Mouse (Mus musculus) neural tube, embryonic 10.5 days (tissue): ENCODE data around the gene Ebf1.

Experiments used
- DNase-seq: peaks from one replicate; pipeline ENCODE4 v3.0.0-alpha.2; 2017; ENCODE audit warnings: low spot score; ENCODE audit errors: extremely low spot score

Ebf1 gene

DNA sequence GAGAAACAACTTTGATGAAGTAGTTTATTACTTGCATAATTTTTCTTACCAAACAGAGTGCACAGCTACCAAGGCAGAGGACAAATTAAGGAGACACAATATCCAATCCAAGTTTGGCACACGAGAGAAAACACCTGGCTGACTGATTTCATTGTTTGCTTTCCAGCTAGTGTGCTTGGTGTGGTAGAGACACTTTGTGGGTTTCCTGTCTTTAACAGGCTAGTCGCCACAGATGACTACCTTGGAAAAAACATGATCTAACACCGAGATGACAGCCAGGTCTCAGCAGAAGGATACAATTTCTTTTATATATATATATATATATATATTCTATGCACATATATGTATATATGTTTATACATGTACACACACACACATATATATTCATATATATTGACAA lies 332.0 kb downstream of the Ebf1 start:
- no peak for DNase-seq

DNA sequence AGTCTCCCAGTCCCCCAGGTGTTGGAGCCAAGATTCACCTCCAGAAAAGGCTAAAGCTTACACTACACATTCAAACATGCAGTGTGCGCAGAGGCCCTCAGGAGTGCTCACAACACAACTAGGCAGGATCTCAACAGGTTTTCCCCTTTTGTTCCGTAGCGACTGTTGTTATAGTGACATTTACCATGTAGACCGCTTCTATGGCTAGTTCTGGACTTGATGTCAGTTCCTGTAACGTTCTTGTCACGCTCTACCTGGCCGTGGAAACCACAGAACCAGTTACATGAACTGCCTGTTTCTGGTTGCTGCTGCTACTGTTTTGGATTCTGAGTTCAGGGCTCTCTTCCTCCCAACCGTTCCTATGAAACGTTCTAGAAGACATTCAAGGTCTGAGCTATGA lies 333.2 kb downstream of the Ebf1 start:
- no peak for DNase-seq

DNA sequence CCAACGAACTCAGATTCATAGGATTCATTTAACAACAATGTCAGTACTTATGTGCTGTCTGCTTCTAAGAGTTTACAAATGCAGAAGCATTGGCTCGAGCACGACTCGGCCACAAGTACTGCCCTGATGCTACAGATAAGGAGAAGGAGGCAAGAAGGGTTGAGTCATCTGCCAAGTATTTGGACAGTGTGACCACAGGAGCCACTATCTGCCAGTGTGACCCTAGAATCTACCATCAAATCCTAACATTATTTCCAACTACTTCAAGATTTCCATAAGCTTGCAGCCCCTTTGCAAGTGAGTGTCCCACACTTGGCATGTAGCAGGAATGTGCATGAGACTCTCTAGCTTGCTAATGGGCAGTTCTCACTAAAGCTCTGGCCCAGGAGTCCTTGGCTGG lies 334.4 kb downstream of the Ebf1 start:
- DNase-seq, result no peak

DNA sequence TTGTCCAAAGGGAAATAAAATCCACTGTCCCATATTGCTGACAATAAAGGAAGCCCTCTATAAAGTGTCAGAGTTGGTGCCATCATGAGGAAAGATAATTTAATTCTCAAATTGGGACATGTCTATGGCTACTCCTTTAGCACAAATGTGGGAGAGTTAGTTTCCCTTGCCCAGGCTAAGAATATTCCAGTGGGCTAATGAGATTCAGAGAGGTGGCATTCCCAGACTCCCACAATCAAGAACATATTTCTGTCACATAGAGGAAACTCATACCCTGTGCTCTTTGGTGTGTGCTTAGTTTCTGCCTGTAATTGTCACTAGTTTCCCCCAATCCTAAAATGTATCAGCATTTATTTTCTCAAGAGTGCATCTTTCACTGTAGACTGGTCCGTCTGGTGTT lies 336.2 kb downstream of the Ebf1 start:
- no peak for DNase-seq

DNA sequence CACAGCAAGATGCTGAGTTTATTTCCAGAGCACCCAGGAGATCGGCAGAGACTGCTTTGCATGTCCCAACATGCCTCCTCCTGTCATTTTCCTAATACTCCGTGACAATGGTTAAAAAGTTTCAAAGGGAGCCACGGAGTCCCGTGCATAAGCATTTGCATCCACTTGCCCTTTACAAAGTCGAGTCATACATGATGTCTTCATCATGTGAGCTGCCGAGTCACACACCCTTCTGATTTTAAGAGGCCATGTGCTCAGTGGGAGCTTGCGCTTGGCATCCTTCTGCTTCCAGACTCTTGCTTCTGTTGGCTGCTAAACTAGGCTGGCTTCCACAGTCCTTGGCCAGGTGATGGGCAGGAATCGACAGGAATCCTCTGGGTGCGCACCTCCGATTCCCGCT lies 336.7 kb downstream of the Ebf1 start:
- DNase-seq, result no peak

DNA sequence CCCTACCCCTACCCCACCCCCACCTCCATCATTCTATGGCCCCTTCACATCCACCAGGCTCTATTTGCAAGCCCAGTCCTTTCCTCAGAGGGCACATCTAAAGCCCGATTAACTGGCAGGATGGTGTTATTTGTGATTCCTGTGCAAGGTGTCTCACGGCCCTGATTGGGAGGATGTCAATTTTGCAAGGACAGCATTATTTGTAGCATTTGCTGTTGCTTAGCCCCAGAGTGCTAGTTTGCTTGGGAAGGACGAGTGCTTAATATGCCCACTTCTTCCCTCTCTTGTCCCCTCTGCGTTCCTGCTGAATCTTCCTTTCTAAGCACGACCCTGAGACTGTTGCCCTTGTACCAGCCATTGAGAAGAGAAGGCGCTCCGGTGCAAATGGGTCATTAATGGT lies 337.2 kb downstream of the Ebf1 start:
- DNase-seq, result no peak

DNA sequence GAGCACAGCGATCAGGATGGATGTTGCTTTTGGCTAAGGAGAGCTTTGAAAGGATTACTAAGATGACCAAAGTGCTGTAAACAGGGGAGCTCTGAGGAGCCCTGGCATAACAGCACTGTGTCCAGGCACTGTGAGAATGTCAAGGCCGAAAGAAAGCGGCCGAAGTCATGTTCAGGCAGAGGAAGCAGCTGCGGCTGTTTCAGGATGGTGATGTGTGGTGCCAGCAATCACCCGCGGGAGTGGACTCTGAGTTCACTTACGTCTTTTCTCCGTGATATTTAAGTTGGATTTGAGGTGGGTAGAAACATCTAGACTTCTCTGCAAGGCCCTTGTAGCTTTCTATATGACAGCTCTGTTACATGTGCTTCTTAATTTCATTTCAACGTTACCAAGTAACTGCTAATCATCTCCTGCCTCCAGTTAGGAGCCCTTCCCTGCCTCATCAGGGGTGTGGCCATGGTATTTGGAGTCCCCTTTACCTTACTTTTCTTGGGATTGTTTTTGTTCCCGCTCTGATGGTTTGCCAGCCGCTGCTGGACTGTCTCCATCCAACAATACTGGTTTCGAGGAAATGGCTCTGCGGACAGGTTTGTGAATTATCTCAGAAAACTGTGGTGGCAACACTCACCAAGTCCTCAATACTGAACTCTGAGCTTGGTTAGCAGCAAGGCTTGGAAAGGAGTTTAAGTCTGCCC lies 345.8 kb downstream of the Ebf1 start:
- no peak for DNase-seq

DNA sequence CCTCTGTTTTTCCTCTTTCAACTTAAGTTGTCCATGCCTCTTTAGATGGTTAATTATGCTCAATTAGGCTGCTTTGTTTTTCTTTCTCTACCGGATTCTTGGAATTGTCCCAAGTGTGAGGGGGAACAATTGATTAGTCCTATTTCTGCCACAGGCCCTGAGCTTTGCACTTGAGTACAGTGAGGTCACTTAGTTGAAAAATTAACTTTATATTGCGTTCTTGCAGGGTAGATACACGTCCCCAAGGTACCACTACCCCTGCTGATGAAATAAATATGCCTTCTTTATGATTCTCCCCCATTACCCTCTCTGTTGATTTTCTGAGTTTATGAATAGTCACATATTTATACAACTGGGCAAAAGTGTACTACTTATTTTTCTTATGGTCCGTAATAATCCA lies 351.9 kb downstream of the Ebf1 start:
- DNase-seq, result no peak

DNA sequence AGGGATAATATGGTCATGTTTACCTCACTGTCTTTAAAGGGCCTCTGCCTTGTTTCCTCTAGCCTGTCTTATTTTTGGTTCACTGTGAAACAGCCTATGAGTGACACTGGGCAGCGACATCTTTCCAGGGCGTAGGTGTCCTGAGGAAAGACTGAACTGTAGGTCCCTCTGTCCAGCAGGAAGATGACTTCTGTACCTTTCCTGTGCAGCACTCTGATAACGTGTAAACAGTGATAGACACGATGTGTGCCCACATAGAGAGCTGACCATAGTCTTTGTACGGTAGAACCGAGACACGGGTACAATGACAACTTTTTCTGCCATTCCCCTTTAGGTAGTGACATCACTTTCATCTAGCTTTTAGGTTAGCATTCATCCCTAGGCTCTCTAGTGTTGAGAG lies 357.2 kb downstream of the Ebf1 start:
- DNase-seq, result no peak

DNA sequence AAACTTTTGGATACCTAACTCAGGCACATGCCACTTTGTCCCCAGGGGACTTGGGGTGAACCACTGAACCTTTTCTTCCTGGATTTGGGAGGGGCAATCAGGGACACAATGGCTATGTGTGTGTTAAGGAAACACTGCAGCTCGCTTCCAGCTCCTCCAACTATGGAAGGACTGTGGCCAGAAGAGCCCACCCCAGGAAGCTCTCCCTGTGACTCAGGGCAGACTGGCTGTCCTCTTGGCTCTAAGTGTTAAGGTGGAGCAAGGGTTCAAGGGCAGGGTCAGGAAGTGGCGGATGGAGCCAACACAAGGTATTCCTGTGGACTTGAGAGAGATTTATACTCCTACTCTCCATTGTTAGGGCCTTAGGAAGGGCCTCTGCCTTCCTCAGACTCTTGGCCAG lies 358.0 kb downstream of the Ebf1 start:
- DNase-seq, result no peak

DNA sequence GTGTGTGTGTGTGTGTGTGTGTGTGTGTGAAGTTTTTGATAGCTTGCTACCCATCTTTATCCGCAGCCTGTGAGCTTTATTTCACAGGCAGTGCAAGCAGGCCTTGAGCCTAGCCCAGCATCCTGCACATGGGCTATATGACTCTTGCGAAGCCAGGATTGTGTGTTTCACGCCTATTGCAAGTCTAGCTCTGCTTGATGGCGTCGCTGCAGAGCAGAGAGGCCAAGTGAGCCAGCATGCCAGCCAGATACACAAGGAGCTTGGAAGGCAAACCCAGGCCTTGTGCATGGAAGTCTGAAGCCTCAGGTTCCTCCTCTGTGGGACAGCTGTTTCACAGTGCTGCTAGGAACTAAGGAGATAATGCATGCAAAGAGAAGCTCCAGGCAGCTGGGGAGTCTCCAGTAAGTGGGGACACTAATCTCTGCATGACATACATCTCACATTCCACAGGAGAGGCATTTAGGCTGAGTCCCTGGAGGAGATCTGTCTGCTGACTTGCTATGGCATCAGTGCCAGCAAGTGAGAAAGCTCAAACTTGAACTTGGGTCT lies 359.2 kb downstream of the Ebf1 start:
- no peak for DNase-seq

DNA sequence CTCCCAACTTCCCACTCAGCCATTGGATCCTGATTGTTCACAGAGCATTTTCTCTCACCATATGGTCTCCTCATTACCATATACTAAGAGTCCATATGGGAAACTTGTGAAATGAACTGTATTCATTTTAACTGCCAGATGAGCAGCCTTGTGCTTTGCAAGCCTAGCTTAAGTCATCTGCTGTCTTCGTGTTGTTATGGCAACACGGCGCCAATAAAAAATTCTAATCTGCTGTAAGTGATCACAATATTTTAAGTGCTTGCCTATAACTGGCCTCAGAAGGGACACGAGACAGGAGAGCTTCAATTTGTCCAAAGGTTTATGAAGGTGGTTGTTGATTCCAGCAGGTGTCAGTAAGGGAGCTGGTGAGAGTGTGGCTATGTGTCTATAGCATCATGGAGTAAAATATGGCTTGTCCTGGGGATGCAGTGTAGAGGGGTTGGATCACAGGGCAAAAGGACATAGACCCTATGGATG lies 360.8 kb downstream of the Ebf1 start:
- DNase-seq, result no peak

DNA sequence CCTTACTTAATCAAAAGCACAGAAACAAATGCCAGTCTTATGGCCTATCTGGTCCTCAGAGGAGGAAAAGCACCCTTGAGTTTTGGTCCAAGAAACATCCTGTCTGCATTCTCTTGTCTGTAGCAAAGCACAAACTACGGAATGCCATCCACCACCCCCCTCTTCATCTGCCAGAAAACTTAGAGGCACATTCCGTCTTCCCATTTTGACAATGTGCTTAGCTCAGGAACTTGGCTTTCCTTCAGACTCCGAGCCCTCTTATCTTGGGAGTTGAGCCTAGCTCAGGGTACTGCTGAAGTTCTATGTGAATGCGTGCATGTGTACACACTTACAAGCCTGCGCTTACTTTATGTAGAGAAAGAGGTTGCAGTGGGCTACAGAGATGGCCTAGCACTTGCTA lies 362.3 kb downstream of the Ebf1 start:
- no peak for DNase-seq

DNA sequence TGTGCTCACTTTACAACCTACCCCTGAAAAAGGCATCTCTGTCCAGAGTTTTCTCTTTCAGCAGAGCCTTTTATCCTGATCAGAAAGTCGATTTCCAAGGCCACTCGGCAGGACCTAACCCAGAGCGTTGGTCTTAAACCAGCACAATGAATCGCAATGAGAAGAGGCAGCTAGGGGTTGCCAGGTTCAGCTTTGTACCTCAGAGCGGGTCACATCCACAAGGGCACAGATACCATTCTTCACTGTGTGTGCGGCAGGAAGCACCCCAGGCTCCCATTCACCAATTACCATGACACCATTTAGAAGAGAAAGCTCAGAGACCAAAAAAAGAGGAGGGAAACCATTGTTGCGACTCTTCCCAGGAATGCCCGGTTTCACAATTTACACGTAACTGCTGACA lies 365.1 kb downstream of the Ebf1 start:
- no peak for DNase-seq

DNA sequence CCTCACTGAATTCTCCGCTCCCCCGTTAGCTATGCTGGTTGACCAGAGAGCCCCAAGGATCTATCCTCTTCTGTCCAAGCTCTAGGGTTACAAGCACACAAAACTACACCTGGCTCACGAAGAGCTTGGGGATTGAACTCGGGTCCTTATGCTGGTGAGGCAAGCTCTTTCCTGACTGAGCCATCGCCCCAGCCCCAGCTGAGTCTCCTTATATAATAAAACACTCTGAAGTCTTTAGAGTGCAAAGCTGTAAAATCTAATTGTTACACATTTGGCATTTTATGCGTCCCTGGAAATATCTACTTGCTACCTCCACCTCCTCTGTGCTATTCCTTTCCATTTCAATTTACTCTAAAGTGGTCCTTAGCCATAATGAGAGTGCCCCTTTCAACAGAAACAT lies 366.8 kb downstream of the Ebf1 start:
- DNase-seq, result no peak

DNA sequence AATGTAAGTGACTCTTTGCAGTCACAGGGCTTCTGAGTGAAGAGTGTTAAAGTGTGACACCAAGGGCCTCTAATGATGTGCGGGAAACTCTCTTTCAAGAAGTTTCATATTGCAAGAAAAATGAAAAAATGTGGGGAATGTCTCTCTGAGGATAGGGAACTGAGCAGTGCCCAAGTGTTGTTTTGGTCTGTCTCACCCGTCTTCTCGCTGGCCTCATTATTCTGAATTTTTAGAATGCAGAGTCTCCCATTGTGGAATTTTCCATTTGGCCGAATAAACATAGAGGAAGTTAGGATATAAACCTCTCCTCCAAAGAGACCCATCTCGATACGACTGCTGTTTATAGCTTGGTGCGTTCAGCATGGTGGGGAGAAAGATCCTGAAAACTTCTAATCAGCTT lies 367.3 kb downstream of the Ebf1 start:
- no peak for DNase-seq

DNA sequence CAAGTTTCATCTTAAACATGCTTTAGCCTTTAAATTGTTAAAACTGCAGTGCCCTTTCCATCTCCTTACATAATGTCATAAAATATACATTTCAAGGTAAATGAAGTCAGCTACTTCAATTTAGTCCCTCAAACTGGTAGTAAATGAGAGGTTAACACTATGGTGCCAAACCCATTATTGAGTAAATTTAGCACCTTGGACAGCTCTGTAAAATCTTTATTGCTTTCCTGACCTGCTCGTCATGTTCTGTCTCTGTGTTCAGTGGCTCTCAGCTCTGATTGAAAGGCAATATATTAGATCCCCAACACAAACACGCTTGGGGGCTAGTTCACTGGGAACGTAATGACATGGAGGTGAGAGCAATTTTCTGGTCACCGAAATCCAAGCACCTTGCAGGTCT lies 370.7 kb downstream of the Ebf1 start:
- DNase-seq, result no peak

DNA sequence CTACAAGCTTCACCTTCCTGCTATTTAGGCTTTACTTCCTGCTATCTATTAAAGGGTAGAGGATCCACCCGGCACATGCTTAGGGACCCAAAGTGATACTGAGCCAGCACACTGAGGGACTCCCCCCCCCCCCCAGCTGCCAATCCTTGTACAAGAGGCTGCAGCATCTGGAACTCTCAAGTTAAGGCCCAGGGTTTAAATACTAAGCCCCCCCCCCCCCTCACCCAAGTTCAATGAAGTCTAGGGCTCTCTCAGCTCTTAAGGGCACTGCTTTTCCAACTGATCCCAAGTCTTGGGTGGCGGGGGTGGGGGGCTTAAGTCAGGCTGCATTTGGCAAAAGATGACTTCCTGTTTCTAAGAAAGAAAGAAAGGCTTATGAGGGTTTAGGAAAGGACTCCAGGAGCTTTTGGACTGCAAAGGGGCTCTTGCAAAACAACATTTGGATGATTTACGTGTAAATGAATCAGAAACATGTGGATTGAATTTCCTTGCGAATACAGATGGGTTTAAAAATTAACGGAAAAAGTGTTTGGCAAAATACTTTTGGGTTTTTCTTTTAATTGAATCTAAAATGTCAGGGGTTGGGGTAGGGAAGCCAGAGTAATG lies 385.7 kb downstream of the Ebf1 start:
- no peak for DNase-seq

DNA sequence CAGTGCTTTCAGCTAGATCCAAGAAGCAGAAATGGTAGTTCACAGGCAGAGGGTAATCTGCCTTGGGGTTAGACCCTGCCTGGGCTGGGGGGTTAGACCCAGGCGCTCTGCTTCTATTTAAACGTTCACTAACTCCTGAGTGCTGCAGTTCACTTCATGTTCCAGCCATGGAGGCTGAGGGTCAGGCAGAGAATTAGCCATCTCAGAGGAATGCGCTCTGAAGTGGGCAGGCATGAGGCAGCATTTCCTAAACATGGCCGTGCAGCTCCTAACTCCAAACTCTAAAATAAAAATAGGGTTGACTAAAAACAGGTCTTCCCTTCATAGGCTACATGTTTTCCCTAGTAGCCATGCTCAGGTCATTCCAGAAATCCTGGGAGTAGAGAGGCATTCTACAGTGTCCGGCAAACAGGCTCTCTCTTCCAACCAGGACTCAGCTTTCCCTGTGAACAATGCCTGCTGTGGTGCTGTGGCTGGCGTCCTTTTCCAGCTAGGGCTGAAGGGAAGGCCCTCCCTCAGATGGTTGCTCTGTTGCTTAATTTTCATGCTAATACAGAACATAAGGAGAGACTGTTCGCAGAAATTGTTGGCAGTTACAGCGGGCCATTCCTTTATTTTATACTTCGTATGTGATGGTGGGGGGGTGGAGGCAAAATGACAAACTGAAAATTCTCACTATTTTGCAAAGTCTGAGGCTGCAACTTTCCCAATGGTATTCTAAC lies 386.8 kb downstream of the Ebf1 start:
- no peak for DNase-seq

DNA sequence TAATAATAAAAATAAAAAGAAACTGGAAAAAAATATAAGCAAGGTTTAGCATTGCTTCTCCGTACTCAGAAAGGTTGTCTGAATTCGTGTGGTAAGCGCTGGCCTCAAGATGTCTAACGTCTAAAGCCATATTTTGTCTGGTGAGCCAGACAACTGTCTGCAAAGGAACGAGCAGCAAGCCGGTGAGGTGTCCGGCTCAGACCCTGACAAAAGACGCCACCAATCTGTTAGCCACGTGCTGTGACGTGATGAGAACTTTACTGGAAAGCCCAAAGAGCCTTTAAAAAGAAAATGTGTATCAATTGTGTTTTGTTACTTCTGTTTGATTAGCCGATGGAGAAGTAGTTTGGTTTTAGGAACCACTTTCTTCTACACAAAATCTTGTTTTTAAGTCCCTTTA lies 390.2 kb downstream of the Ebf1 start:
- no peak for DNase-seq

DNA sequence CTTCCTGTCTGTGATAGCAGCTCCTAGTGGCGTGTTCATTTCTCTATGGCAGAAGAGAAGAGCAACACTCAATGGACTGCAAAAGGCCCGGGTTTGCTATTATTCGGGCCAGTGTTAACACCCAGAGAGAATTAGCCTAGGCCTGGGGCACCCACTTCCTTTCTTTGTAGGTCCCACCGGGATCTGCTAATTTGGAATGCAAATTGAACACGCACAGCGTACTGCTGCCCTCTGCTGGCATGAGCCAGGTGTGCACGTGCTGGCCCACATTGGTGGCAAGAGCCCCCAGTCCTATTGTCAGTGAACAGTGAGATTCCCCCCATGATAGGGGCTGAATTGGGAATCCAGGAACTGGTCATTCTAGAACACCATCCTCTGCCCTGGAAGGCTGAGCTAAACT lies 391.0 kb downstream of the Ebf1 start:
- DNase-seq, result peak; percentile 89

DNA sequence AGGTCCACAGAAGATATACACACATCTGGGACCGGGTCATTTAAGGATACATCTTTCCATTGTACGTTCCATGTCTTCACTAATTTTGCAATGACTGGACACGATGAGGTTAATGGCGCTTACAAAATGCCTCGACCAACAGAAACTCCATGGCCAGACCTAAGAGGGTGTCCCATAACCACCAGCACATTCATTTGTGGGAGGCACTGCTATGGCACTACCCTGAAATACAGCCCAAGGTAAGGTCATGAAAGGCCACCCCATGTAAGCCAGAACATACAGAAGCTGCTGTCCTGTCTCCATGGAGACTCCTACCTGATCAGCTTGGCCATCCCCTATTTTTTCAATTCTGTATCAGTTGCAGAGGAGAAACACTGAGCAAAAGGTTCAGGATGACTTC lies 391.6 kb downstream of the Ebf1 start:
- DNase-seq, result no peak

DNA sequence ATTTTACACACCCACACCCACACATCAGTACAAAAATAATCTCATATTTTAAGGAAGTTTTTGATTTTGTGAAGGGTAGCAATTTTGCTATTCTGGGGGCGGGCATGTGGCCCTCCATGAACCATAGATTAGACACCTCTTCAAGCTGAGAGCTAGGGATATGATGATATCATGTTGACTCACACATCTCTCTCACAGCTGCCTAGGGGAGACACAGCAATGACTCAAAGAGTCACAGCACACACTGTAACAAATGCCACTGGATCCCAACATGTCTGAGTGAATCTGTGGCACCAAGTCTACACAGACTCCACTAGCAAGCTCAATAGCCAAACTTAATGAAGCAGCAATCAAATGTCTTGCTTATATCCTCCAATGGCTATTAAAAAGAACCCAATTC lies 395.0 kb downstream of the Ebf1 start:
- no peak for DNase-seq
